Comparison of ENCODE assay signal across 16 mouse cellular contexts in the genomic region with DNA sequence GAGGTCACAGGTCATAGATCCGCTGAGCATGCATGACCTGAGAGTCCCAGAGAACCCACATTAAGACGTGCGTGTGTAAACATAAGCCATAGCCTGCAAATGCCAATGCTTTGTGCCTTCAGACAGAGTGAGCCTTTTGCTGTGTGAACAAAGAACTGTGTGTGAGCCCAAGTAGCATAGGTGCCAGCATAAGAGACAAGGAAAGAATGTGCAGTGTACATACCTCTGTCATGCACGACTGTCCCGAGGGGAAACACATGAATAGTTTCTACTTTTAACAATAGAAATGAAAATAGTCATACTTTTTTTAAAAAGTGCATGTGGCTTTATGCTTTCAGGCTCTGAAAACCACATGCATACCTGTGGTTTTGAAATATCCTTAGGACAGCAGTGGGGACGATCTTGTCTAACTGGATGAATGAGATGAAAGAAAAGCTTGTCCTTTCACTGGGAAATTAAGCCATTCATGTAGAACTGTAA.
DNase-seq lines count a peak whose midpoint lies in the region; ATAC-seq and TF ChIP-seq lines count a peak whose summit lies in the region.
"Had no signal": no experiment of that assay in that cellular context is flagged by ENCODE, and none has a peak within 500 bp of the region (broad histone marks: within the 10 kb centered on the region; RNA-seq: fewer than 3 reads in every experiment).

No protein-coding gene starts in this region.

- 0 out of 2 replicates have a peak, but pooled peaks have one; percentile 40 for ATAC-seq in forebrain, embryonic 14.5 days
- no peak for ATAC-seq in forebrain, postnatal 0 days
- no peak for ATAC-seq in midbrain, embryonic 14.5 days (ENCODE audit: low FRiP score, low TSS enrichment)
- ATAC-seq in midbrain, postnatal 0 days (ENCODE audit: low FRiP score), result no peak
- peak; percentile 72 for ATAC-seq in embryonic facial prominence, embryonic 15.5 days (ENCODE audit: insufficient number of reproducible peaks, low FRiP score, low TSS enrichment, low read depth)
- ATAC-seq in stomach, embryonic 16.5 days (ENCODE audit: insufficient read depth, low FRiP score), result peak; percentile 69
- ATAC-seq: hindbrain, embryonic 16.5 days had no signal

- H3K4me2 ChIP-seq in forebrain, embryonic 14.5 days (ENCODE audit: low read length), result no peak overlapping the region
- no peak overlapping the region for H3K4me2 ChIP-seq in forebrain, postnatal 0 days (ENCODE audit: low read depth)
- H3K4me2 ChIP-seq in midbrain, embryonic 14.5 days (ENCODE audit: low read length), result no peak overlapping the region
- H3K4me2 ChIP-seq in midbrain, postnatal 0 days (ENCODE audit: low read depth, low read length, poor library complexity, severe bottlenecking), result no peak overlapping the region
- no peak overlapping the region for H3K4me2 ChIP-seq in embryonic facial prominence, embryonic 15.5 days (replicated peaks)
- H3K4me2 ChIP-seq in stomach, embryonic 16.5 days (ENCODE audit: low read depth, low read length), result no peak overlapping the region
- H3K4me2 ChIP-seq: heart, embryonic 11.5 days; liver, embryonic 15.5 days had no signal

- no peak overlapping the region for H3K4me3 ChIP-seq in forebrain, embryonic 14.5 days (ENCODE audit: low read depth, low read length)
- H3K4me3 ChIP-seq in forebrain, postnatal 0 days (ENCODE audit: low read depth, low read length), result no peak overlapping the region
- no peak overlapping the region for H3K4me3 ChIP-seq in midbrain, embryonic 14.5 days (replicated peaks; ENCODE audit: low read depth, low read length)
- no peak overlapping the region for H3K4me3 ChIP-seq in midbrain, postnatal 0 days (ENCODE audit: low read depth, low read length)
- no peak overlapping the region for H3K4me3 ChIP-seq in embryonic facial prominence, embryonic 15.5 days (replicated peaks)
- no peak overlapping the region for H3K4me3 ChIP-seq in stomach, embryonic 16.5 days (replicated peaks; ENCODE audit: low read length)
- H3K4me3 ChIP-seq: liver, embryonic 15.5 days had no signal

- no peaks in the 10 kb centered on the region for H3K27me3 ChIP-seq in forebrain, embryonic 14.5 days (replicated peaks; ENCODE audit: control insufficient read depth, insufficient read depth, low read length)
- H3K27me3 ChIP-seq in forebrain, postnatal 0 days (ENCODE audit: insufficient read depth, low read length), result no peaks in the 10 kb centered on the region
- no peaks in the 10 kb centered on the region for H3K27me3 ChIP-seq in midbrain, embryonic 14.5 days (ENCODE audit: control insufficient read depth, insufficient read depth, low read length)
- no peaks in the 10 kb centered on the region for H3K27me3 ChIP-seq in midbrain, postnatal 0 days (ENCODE audit: insufficient read depth, low read length)
- no peaks in the 10 kb centered on the region for H3K27me3 ChIP-seq in embryonic facial prominence, embryonic 15.5 days
- H3K27me3 ChIP-seq in stomach, embryonic 16.5 days (ENCODE audit: control insufficient read depth, insufficient read depth, low read length), result no peaks in the 10 kb centered on the region
- H3K27me3 ChIP-seq: liver, embryonic 15.5 days had no signal

- no peak for DNase-seq in forebrain, embryonic 14.5 days (ENCODE audit: low spot score)
- DNase-seq in forebrain, postnatal 0 days, result no peak
- DNase-seq in midbrain, embryonic 14.5 days, result peak; percentile 17
- DNase-seq in midbrain, postnatal 0 days (ENCODE audit: low spot score), result no peak
- DNase-seq in kidney, postnatal 14 days, result no peak
- no peak for DNase-seq in layer of hippocampus, postnatal 36 days
- DNase-seq: cerebellum, adult 11 months; cerebellum, postnatal 25 days; gastrocnemius, postnatal 25 days; kidney, adult 18-20 months; thymus, adult 2 months had no signal

- H3K36me3 ChIP-seq in forebrain, embryonic 14.5 days (ENCODE audit: control insufficient read depth, insufficient read depth, low read length), result no peaks in the 10 kb centered on the region
- H3K36me3 ChIP-seq in forebrain, postnatal 0 days (ENCODE audit: insufficient read depth), result no peaks in the 10 kb centered on the region
- H3K36me3 ChIP-seq in midbrain, embryonic 14.5 days (ENCODE audit: control insufficient read depth, insufficient read depth, low read length), result no peaks in the 10 kb centered on the region
- H3K36me3 ChIP-seq in midbrain, postnatal 0 days (ENCODE audit: insufficient read depth, low read length), result no peaks in the 10 kb centered on the region
- H3K36me3 ChIP-seq in embryonic facial prominence, embryonic 15.5 days, result no peaks in the 10 kb centered on the region
- no peaks in the 10 kb centered on the region for H3K36me3 ChIP-seq in stomach, embryonic 16.5 days (ENCODE audit: control insufficient read depth, insufficient read depth, low read length)
- H3K36me3 ChIP-seq: liver, embryonic 15.5 days had no signal

- H3K4me1 ChIP-seq in forebrain, embryonic 14.5 days (ENCODE audit: control insufficient read depth, insufficient read depth, low read length), result peaks cover 13% of the 10 kb centered on the region; the same call in 1 of the 2 replicates
- H3K4me1 ChIP-seq in forebrain, postnatal 0 days (ENCODE audit: insufficient read depth), result no peaks in the 10 kb centered on the region
- H3K4me1 ChIP-seq in midbrain, embryonic 14.5 days (ENCODE audit: control insufficient read depth, insufficient read depth, low read length), result no peaks in the 10 kb centered on the region
- no peaks in the 10 kb centered on the region for H3K4me1 ChIP-seq in midbrain, postnatal 0 days (ENCODE audit: insufficient read depth, low read length)
- H3K4me1 ChIP-seq in embryonic facial prominence, embryonic 15.5 days, result peaks cover 32% of the 10 kb centered on the region
- 0 out of 2 replicates have a peak, but pooled peaks cover 12% of the 10 kb centered on the region for H3K4me1 ChIP-seq in stomach, embryonic 16.5 days (ENCODE audit: control insufficient read depth, insufficient read depth, low read length)
- H3K4me1 ChIP-seq: liver, embryonic 15.5 days had no signal

- H3K9me3 ChIP-seq in forebrain, embryonic 14.5 days (replicated peaks; ENCODE audit: control insufficient read depth, low read length), result no peaks in the 10 kb centered on the region
- H3K9me3 ChIP-seq in forebrain, postnatal 0 days (ENCODE audit: low read length), result no peaks in the 10 kb centered on the region
- no peaks in the 10 kb centered on the region for H3K9me3 ChIP-seq in midbrain, embryonic 14.5 days (ENCODE audit: control insufficient read depth, low read length)
- H3K9me3 ChIP-seq in midbrain, postnatal 0 days (ENCODE audit: low read length), result no peaks in the 10 kb centered on the region
- H3K9me3 ChIP-seq in embryonic facial prominence, embryonic 15.5 days (replicated peaks), result no peaks in the 10 kb centered on the region
- no peaks in the 10 kb centered on the region for H3K9me3 ChIP-seq in stomach, embryonic 16.5 days (replicated peaks; ENCODE audit: control insufficient read depth, low read length)
- H3K9me3 ChIP-seq: liver, embryonic 15.5 days had no signal

- H3K9ac ChIP-seq in forebrain, embryonic 14.5 days (ENCODE audit: low read length), result no peak overlapping the region
- H3K9ac ChIP-seq in forebrain, postnatal 0 days, result no peak overlapping the region
- no peak overlapping the region for H3K9ac ChIP-seq in midbrain, embryonic 14.5 days (replicated peaks; ENCODE audit: low read length)
- H3K9ac ChIP-seq in midbrain, postnatal 0 days (replicated peaks; ENCODE audit: low read length, poor library complexity, severe bottlenecking), result no peak overlapping the region
- H3K9ac ChIP-seq in embryonic facial prominence, embryonic 15.5 days, result no peak overlapping the region
- no peak overlapping the region for H3K9ac ChIP-seq in stomach, embryonic 16.5 days (ENCODE audit: low read length)
- H3K9ac ChIP-seq: liver, embryonic 15.5 days had no signal

- TF ChIP-seq CTCF in forebrain, postnatal 0 days (IDR thresholded peaks at IDR 0.05; ENCODE audit: low read depth), result no peak
- no peak for TF ChIP-seq CTCF in midbrain, postnatal 0 days (IDR thresholded peaks at IDR 0.05)

- WGBS in forebrain, embryonic 14.5 days, result 42% methylated on average over 6 of the region's 6 CpGs
- 41% methylated on average over 6 of the region's 6 CpGs for WGBS in forebrain, postnatal 0 days
- WGBS in midbrain, embryonic 14.5 days, result 56% methylated on average over 6 of the region's 6 CpGs
- 43% methylated on average over 6 of the region's 6 CpGs for WGBS in midbrain, postnatal 0 days
- 28% methylated on average over 6 of the region's 6 CpGs for WGBS in embryonic facial prominence, embryonic 15.5 days
- WGBS in stomach, embryonic 16.5 days, result 43% methylated on average over 6 of the region's 6 CpGs

- peak overlapping the region; percentile 1; the same call in 1 of the 2 replicates for H3K27ac ChIP-seq in forebrain, embryonic 14.5 days (ENCODE audit: low read depth, low read length)
- H3K27ac ChIP-seq in forebrain, postnatal 0 days (ENCODE audit: low read depth, low read length), result no peak overlapping the region
- no peak overlapping the region for H3K27ac ChIP-seq in midbrain, embryonic 14.5 days (replicated peaks; ENCODE audit: low read depth, low read length)
- H3K27ac ChIP-seq in midbrain, postnatal 0 days (ENCODE audit: low read depth, low read length), result no peak overlapping the region
- H3K27ac ChIP-seq in embryonic facial prominence, embryonic 15.5 days (replicated peaks), result peak overlapping the region; percentile 70
- H3K27ac ChIP-seq in stomach, embryonic 16.5 days (ENCODE audit: low read length), result 0 out of 2 replicates have a peak overlapping the region, but pooled peaks have one; percentile 2
- H3K27ac ChIP-seq: liver, embryonic 15.5 days had no signal

Comparison
In these comparisons a context has a peak if more than half of its experiments do, and no peak if none do; other contexts are left out.
1. ATAC-seq: peak in forebrain, embryonic 14.5 days (single experiment), embryonic facial prominence, embryonic 15.5 days (single experiment) and stomach, embryonic 16.5 days (single experiment); none in forebrain, postnatal 0 days (single experiment), midbrain, embryonic 14.5 days (single experiment) and midbrain, postnatal 0 days (single experiment).
2. H3K27ac ChIP-seq: peak in forebrain, embryonic 14.5 days (single experiment), embryonic facial prominence, embryonic 15.5 days (single experiment) and stomach, embryonic 16.5 days (single experiment); none in forebrain, postnatal 0 days (single experiment), midbrain, embryonic 14.5 days (single experiment) and midbrain, postnatal 0 days (single experiment).